Mouse (Mus musculus) midbrain, embryonic 15.5 days (tissue): Measurements from ENCODE around the gene Zfp454. TPM values are rescaled to one million over a fixed set of nuclear protein-coding genes. Genes with fewer than 3 reads are reported as not detected.

Experiments
- ATAC-seq: fragments of 200-750 bp; cut with Nextera tagmentation; replicated peaks from 2 replicates; pipeline ENCODE4 v1.8.0; 2017; ENCODE audit warnings: moderate TSS enrichment
- H3K27ac ChIP-seq: fragments of 300-500 bp; sonication (generic); 2 replicates; pipeline ENCODE4 v1.5.1; 2015; ENCODE audit warnings: mild to moderate bottlenecking, inconsistent platforms
- H3K27me3 ChIP-seq: fragments of 300-500 bp; sonication (generic); replicated peaks from 2 replicates; pipeline ENCODE4 v1.6.1; 2015; ENCODE audit warnings: inconsistent platforms
- H3K36me3 ChIP-seq: fragments of 300-500 bp; sonication (generic); replicated peaks from 2 replicates; pipeline ENCODE4 v1.6.1; 2015; ENCODE audit warnings: inconsistent platforms
- H3K4me1 ChIP-seq: fragments of 300-500 bp; sonication (generic); 2 replicates; pipeline ENCODE4 v1.6.1; 2015; ENCODE audit warnings: inconsistent platforms
- H3K4me2 ChIP-seq: fragments of 300-500 bp; sonication (generic); 2 replicates; pipeline ENCODE4 v1.6.1; 2015; ENCODE audit warnings: inconsistent platforms, mild to moderate bottlenecking, moderate library complexity
- H3K4me3 ChIP-seq: fragments of 300-500 bp; sonication (generic); 2 replicates; pipeline ENCODE4 v1.5.1; 2015; ENCODE audit warnings: mild to moderate bottlenecking, inconsistent platforms
- H3K9ac ChIP-seq: fragments of 300-500 bp; sonication (generic); 2 replicates; pipeline ENCODE4 v1.6.1; 2015; ENCODE audit warnings: mild to moderate bottlenecking, inconsistent platforms
- H3K9me3 ChIP-seq: fragments of 300-500 bp; sonication (generic); 2 replicates; pipeline ENCODE4 v1.6.1; 2016; ENCODE audit warnings: inconsistent platforms
- WGBS: fragments of 180-500 bp; shearing (Covaris S2); methylation state at CpG from one replicate; pipeline ENCODE4 v1.1.7; 2015; ENCODE audit warnings: mixed read lengths; 5-methylcytosine and 5-hydroxymethylcytosine counted together
- polyA plus RNA-seq: library from polyadenylated mRNA; unstranded; fragments of >200 nt; fragmentation: Nextera tagmentation; extraction: Ambion mirVana; gene quantifications from 2 replicates; pipeline ENCODE4 v1.2.1, GENCODE M21; 2015

Zfp454 gene
- polyA plus RNA-seq: 12.9 and 13.0 TPM in 2 replicates

DNA sequence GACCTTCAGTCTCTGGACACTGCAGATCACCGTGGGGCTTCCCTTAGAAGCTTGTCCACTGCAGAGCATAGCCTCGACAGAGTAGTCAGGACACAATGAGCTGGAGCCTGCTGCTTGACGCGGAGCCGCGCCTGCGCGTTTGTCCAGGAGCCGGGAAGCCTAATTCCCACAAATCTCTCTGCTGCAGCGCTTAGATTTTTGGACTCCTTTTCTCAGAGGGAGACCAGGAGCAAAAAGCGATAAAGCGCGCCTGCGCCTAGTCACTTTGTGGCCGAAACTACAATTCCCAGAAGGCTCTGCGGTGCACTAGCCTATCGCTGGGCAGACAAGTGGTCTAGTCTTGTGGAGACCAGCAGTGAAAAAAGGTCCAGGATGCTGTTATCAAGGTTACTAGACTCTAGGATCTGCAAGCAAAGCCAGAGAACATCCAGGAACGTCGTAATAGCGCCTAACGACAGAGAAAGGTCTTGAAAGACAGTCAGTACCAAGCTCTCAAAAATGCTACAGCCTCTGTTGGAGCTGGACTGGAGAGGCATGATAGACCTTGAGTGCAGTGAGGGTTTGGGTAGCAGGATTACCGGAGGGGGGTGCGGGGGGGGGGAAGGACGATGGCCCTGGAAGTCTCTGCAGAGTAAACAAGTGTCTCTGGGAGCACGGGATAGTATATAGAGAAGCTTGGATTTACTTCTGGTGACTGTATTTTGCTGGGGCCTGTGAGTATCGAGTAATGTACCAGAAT, at the start of gene Zfp454:
Gene Zfp454 (minus strand): TSS at position 262 of the 739 bp plus-strand sequence.
- Histone ChIP-seq H3K27me3 (no peaks in the 10 kb centered on the region), H3K4me3 (peak within 1 kb of the TSS; percentile 48), H3K9me3 (no peaks in the 10 kb centered on the region), H3K27ac (peak within 1 kb of the TSS; percentile 80), H3K9ac (peak within 1 kb of the TSS; percentile 65), H3K4me2 (peak within 1 kb of the TSS; percentile 72), H3K4me1 (peaks cover 13% of the 10 kb centered on the region), H3K36me3 (peaks cover 13% of the 10 kb centered on the region)
- ATAC-seq: peak; percentile 96
- 6% methylated on average over 26 of the region's 26 CpGs for WGBS

DNA sequence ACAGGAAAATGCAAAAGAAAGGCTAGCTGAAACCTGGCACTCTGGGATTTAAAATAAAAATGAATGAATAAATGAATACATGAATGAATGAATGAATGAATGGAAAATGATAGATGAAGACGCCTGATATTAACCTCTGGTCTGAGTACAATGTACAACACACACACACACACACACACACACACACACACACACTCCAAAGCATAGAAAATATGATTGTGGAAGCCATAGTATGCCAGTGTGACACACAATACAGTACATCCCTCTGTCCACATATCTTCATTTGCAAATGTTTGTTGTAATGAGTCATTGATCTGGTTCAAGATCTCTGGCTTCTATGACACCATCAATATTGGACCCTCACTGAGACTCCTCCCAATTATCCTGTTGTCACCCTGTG, 44.6 kb upstream of the Zfp454 start:
- H3K27me3 ChIP-seq: no peaks in the 10 kb centered on the region
- peaks cover 10% of the 10 kb centered on the region for H3K4me1 ChIP-seq
- no peaks in the 10 kb centered on the region for H3K9me3 ChIP-seq
- H3K9ac ChIP-seq: peak overlapping the region; percentile 23; the same call in 1 of the 2 replicates
- H3K27ac ChIP-seq: peak overlapping the region; percentile 87
- 55% methylated on average over 1 of the region's 1 CpGs for WGBS
- H3K4me3 ChIP-seq: peak overlapping the region; percentile 65
- H3K4me2 ChIP-seq: peak overlapping the region; percentile 77
- no peaks in the 10 kb centered on the region for H3K36me3 ChIP-seq
- peak; percentile 62 for ATAC-seq

DNA sequence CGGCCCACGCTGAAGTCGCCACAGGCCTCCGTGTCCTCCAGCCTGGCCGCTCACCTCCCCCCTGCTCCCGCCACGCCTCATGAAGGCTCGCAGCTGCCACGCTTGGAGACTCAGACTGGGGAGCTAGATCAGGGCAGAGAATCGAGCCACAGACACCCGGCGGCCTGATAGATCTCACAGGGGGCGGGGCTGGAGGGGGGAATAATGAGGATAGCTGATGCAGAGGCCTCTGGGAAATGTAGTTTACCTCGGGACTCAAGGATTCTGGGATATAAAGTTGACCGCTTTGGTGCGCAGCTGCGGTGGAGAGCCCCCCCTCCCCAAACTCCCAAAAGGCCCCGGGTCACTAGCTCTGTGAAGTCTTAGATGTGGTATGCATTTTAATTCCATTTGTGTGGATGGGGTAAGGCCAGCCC, 44.0 kb upstream of the Zfp454 start, which contains the start of gene Zfp354b:
Gene Zfp354b (minus strand): TSS at position 183 of the 416 bp plus-strand sequence.
- Histone ChIP-seq H3K4me2 (peak within 1 kb of the TSS; percentile 77), H3K36me3 (no peaks in the 10 kb centered on the region), H3K4me3 (peak within 1 kb of the TSS; percentile 65), H3K4me1 (peaks cover 10% of the 10 kb centered on the region), H3K9ac (peak within 1 kb of the TSS; percentile 75), H3K9me3 (no peaks in the 10 kb centered on the region), H3K27me3 (no peaks in the 10 kb centered on the region), H3K27ac (peak within 1 kb of the TSS; percentile 87)
- under 1% methylated on average over 18 of the region's 18 CpGs for WGBS
- peak; percentile 97 for ATAC-seq

DNA sequence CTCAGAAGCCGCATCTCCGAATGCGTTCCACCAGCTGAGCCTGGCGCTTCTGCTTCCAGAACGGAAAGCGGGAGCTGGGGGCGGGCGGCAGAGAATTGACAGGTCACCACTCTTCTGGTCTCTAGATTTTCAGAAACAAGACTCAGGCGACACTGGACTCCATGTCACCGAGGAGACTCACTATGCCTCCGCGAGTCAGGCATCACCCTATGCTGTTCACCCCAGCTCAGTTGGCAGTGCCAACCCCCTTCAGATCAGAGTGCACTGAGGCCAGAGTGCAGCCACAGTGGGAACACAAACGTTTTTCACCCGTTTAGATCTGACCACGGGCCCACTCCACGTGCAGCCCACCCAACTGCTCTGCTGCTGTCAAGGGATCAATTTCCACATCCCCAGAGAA, 43.6 kb upstream of the Zfp454 start:
- Histone ChIP-seq H3K27ac (peak overlapping the region; percentile 87), H3K4me3 (peak overlapping the region; percentile 65), H3K27me3 (no peaks in the 10 kb centered on the region), H3K4me2 (peak overlapping the region; percentile 77), H3K9ac (peak overlapping the region; percentile 75), H3K9me3 (no peaks in the 10 kb centered on the region), H3K36me3 (no peaks in the 10 kb centered on the region), H3K4me1 (peaks cover 10% of the 10 kb centered on the region)
- under 1% methylated on average over 16 of the region's 16 CpGs for WGBS
- ATAC-seq: peak; percentile 83

DNA sequence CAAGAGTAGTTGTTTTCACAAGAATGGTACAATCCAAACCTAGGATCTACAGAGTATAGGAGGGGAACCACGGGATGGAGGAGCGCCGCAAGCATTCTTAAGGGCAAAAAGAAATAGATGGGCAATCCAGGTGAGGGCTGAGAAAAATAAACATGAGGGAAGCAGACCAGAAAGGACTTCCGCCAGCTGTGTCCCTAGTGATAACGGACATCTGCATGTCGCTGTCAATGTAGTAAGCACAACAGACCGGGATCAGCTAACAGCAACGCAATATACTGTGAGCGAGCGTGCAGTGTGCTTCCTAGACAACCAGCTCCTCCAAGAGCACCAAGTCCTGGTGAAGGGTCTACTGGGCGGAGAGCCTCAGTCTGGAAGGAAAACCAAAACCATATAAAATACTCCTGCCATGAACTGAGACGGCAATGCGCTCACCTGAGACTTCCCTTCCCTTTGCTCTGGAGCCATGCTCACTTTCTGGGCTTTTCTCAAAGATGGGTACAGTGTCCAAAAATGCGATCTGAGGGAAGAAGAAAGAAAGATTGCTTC, 43.1 kb upstream of the Zfp454 start:
- Histone ChIP-seq H3K4me3 (peak overlapping the region; percentile 65), H3K27me3 (no peaks in the 10 kb centered on the region), H3K9me3 (no peaks in the 10 kb centered on the region), H3K36me3 (no peaks in the 10 kb centered on the region), H3K27ac (peak overlapping the region; percentile 87), H3K9ac (peak overlapping the region; percentile 75), H3K4me2 (peak overlapping the region; percentile 77), H3K4me1 (peaks cover 10% of the 10 kb centered on the region)
- 27% methylated on average over 14 of the region's 14 CpGs for WGBS
- no peak; the same call in 1 of the 2 replicates for ATAC-seq

DNA sequence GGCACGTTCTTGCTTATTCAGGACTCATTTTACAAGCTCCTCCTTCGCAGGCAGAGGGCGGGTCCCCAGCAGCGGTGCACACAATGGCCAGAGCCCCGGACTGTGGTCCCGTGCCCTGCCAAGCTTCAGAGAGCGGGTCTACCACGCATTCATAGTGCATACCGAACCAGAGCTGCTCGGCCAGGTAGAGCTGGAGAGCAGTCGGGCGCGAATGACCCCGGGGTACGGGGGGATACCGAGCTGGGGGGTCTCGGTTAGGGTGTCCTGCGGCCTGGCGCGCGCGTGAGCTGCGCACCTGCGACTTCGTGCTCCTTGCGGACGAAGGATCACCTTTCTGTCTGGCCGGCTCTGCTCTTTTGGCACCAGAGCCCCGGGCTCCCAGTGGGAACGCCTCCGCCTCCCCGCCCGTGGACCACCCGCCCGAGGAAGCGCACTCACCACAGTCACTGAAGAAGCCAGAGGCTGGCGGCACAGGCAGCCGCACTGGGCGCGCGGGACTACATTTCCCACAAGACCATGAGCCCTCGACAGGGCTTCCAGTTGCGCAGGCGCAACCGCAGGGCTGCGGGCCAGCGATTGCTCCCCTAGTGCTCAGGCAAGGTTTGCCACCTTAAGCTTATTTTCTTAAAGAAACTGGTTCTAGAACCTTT, 28.3 kb upstream of the Zfp454 start, which contains the start of gene Zfp2:
Gene Zfp2 (minus strand): TSS at position 495 of the 650 bp plus-strand sequence.
- ATAC-seq: peak; percentile 98
- under 1% methylated on average over 47 of the region's 47 CpGs for WGBS

DNA sequence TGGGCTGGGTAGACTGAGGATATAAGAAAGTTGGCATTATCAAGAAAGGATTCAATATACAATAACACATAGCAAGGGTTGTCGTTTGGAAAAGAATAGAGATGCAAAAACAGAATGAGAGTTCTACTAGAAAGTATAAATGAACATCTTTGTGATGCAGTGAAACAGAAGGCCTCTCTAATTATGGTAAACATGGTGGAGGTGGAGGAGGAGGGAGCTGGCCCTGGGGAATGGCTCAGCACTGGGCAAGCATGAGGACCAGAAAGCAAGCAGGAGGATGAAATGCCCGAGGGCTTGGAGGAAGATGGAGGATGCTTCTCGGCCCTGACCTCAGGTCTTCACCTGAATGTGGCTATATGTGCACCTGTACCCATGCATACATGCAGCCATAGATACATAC, 27.0 kb upstream of the Zfp454 start:
- Histone ChIP-seq H3K4me3 (peak overlapping the region; percentile 95; the same call in 1 of the 2 replicates), H3K27ac (no peak overlapping the region), H3K9me3 (peaks cover 24% of the 10 kb centered on the region), H3K9ac (no peak overlapping the region), H3K36me3 (peaks cover 28% of the 10 kb centered on the region), H3K27me3 (no peaks in the 10 kb centered on the region), H3K4me2 (peak overlapping the region; percentile 48), H3K4me1 (no peaks in the 10 kb centered on the region; the same call in none of the 2 replicates)
- WGBS: 93% methylated on average over 3 of the region's 3 CpGs
- ATAC-seq: no peak

More for the DNA sequence above, 28.3 kb upstream of the Zfp454 start, which contains the start of gene Zfp2:
- peak within 1 kb of the TSS; percentile 91 for H3K27ac ChIP-seq
- H3K4me3 ChIP-seq: peak within 1 kb of the TSS; percentile 95
- no peaks in the 10 kb centered on the region; the same call in none of the 2 replicates for H3K4me1 ChIP-seq
- no peaks in the 10 kb centered on the region for H3K27me3 ChIP-seq
- peak within 1 kb of the TSS; percentile 48 for H3K4me2 ChIP-seq
- peaks cover 15% of the 10 kb centered on the region for H3K36me3 ChIP-seq
- peak within 1 kb of the TSS; percentile 91 for H3K9ac ChIP-seq
- peaks cover 18% of the 10 kb centered on the region; the same call in 1 of the 2 replicates for H3K9me3 ChIP-seq

DNA sequence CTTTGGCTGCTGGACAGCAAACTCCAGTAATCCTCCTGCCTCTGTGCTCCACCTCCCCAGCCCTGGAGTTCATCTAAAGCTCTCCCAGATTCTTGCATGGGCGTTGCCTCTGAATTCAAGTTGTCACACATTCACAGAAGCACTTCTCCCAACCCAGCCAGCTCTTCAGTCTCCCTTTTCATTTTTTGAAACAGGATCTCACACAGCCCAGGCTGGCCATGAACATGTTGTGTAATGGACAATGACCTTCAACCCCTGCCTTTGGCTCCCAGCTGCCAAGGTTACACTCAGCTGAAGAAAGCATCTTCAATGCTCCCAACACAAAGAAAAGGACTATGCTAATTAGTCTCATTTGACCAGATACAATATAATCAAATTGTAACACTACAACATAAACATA, 25.9 kb upstream of the Zfp454 start:
- Histone ChIP-seq H3K9me3 (peaks cover 24% of the 10 kb centered on the region), H3K27me3 (no peaks in the 10 kb centered on the region), H3K9ac (no peak overlapping the region), H3K4me1 (no peaks in the 10 kb centered on the region; the same call in none of the 2 replicates), H3K36me3 (peaks cover 40% of the 10 kb centered on the region), H3K4me2 (no peak overlapping the region), H3K27ac (no peak overlapping the region), H3K4me3 (no peak overlapping the region)
- WGBS: 90% methylated on average over 1 of the region's 1 CpGs
- no peak for ATAC-seq

DNA sequence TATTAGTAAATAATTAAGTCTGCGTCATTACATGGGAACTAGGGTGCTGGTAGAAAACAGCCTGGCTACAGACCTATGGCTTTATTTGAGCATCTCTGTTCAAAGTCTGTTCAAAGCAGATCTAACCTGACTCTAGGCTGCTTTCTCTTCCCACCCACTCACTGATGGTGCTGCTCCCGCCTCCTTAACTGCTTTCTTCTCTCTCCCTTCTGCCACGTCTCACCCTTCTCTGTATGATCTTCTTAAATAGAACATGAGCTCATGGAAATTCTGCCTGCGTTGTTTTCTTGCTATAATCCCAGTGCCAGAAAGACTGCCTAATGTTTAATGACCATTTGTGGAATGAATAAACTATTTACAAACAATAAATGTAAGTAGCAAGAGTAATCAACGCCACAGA, 20.7 kb upstream of the Zfp454 start:
- no peak for ATAC-seq
- H3K4me3 ChIP-seq: no peak overlapping the region
- H3K27ac ChIP-seq: no peak overlapping the region
- no peak overlapping the region for H3K9ac ChIP-seq
- H3K4me1 ChIP-seq: no peaks in the 10 kb centered on the region
- H3K36me3 ChIP-seq: peaks cover 89% of the 10 kb centered on the region
- no peaks in the 10 kb centered on the region for H3K27me3 ChIP-seq
- WGBS: 88% methylated on average over 5 of the region's 5 CpGs
- H3K4me2 ChIP-seq: no peak overlapping the region
- H3K9me3 ChIP-seq: peaks cover 51% of the 10 kb centered on the region

DNA sequence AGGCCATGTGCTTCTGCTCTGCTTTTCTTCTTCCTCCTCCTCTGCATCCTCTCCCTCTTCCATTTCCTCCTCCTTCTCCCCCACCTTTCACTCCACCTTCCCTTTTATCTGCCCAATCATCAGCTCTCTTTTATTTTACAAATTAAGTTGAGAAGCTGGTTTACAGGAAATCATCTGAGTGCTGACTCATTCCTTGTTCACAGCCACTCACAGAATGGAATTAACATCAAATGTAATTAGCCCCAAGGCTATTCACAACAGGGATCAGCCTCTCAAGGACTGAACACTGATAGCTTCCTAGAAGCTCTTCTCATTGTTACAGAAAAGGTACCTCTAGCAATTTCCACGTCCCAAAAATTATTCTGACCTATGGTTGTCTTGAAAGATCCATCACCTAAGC, 9.9 kb upstream of the Zfp454 start:
- ATAC-seq: no peak
- Histone ChIP-seq H3K27me3 (no peaks in the 10 kb centered on the region), H3K27ac (no peak overlapping the region), H3K4me2 (no peak overlapping the region), H3K4me1 (no peaks in the 10 kb centered on the region), H3K9me3 (peaks cover 59% of the 10 kb centered on the region), H3K4me3 (no peak overlapping the region), H3K9ac (no peak overlapping the region), H3K36me3 (peaks cover 58% of the 10 kb centered on the region)
- 67% methylated on average over 1 of the region's 1 CpGs for WGBS

DNA sequence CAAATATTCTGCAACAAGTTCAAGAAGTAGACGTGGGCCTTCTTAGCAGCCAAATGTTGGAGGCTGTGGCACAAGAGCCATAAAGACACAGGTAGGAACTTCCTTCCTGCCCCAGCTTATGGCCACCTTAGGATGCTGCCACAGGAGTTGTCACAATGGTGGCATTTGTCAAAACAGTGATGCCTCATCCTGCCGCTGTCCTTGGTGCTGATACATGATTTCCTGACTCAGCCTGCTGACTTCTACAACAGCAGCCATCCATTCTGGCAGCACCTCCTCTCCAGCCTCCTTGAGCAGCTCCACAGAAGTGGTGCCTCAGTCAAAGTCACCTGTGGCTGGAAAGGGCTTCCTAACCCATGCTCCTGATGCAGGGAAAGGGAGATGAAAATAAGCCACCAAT, 5.0 kb upstream of the Zfp454 start:
- WGBS: 52% methylated on average over 2 of the region's 2 CpGs
- Histone ChIP-seq H3K36me3 (peaks cover 14% of the 10 kb centered on the region), H3K9me3 (peaks cover 15% of the 10 kb centered on the region; the same call in 1 of the 2 replicates), H3K4me1 (peaks cover 4% of the 10 kb centered on the region), H3K4me3 (no peak overlapping the region), H3K4me2 (no peak overlapping the region), H3K27ac (no peak overlapping the region), H3K27me3 (no peaks in the 10 kb centered on the region), H3K9ac (no peak overlapping the region)
- no peak for ATAC-seq

DNA sequence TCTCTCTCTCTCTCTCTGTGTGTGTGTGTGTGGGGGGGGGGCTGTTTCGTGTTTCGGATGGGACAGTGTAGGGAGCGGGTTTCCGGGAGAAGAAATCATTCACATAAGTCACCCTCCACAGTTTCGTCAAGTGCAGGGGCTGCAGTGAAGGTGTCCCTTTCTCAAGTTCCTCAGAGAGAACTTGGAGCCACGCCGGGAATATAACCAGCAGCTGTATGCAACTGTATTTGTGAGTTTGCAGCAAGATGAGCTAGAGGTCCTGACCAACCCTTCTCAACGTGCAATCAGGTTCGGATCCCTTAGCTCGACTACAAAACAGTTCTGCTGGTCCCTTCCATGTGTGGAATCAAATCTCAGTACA, 538 bp downstream of the Zfp454 start:
- peak overlapping the region; percentile 48 for H3K4me3 ChIP-seq
- peak overlapping the region; percentile 65 for H3K9ac ChIP-seq
- peaks cover 19% of the 10 kb centered on the region for H3K36me3 ChIP-seq
- H3K4me2 ChIP-seq: peak overlapping the region; percentile 72
- ATAC-seq: peak; percentile 51
- peaks cover 13% of the 10 kb centered on the region for H3K4me1 ChIP-seq
- peak overlapping the region; percentile 80 for H3K27ac ChIP-seq
- no peaks in the 10 kb centered on the region for H3K27me3 ChIP-seq
- no peaks in the 10 kb centered on the region for H3K9me3 ChIP-seq
- WGBS: 24% methylated on average over 10 of the region's 10 CpGs
